Comparison of ENCODE assay signal across 13 mouse cellular contexts in genomic region chr17:75779770-75780169, GRCm38 (mm10).
DNase-seq lines count a peak whose midpoint lies in the region; ATAC-seq and TF ChIP-seq lines count a peak whose summit lies in the region.
"Had no signal": no experiment of that assay in that cellular context is flagged by ENCODE, and none has a peak within 500 bp of the region (broad histone marks: within the 10 kb centered on the region; RNA-seq: fewer than 3 reads in every experiment).

No protein-coding gene starts in this region.

- TF ChIP-seq CTCF in heart, postnatal 0 days (IDR thresholded peaks at IDR 0.05; ENCODE audit: low read depth), result peak; percentile 30; the same call in 1 of the 2 replicates

- H3K4me3 ChIP-seq in heart, postnatal 0 days (ENCODE audit: low read depth, low read length), result no peak overlapping the region
- H3K4me3 ChIP-seq in midbrain, embryonic 12.5 days, result no peak overlapping the region
- no peak overlapping the region for H3K4me3 ChIP-seq in midbrain, embryonic 10.5 days
- no peak overlapping the region for H3K4me3 ChIP-seq in liver, embryonic 12.5 days
- H3K4me3 ChIP-seq: embryonic facial prominence, embryonic 13.5 days had no signal

- H3K36me3 ChIP-seq in heart, postnatal 0 days (replicated peaks; ENCODE audit: control insufficient read depth, insufficient read depth, low read length), result no peaks in the 10 kb centered on the region
- no peaks in the 10 kb centered on the region for H3K36me3 ChIP-seq in midbrain, embryonic 12.5 days
- H3K36me3 ChIP-seq in midbrain, embryonic 10.5 days, result no peaks in the 10 kb centered on the region
- H3K36me3 ChIP-seq in liver, embryonic 12.5 days, result no peaks in the 10 kb centered on the region
- H3K36me3 ChIP-seq: embryonic facial prominence, embryonic 13.5 days had no signal

- no peaks in the 10 kb centered on the region for H3K9me3 ChIP-seq in heart, postnatal 0 days (replicated peaks; ENCODE audit: control insufficient read depth, low read length)
- no peaks in the 10 kb centered on the region for H3K9me3 ChIP-seq in midbrain, embryonic 12.5 days
- no peaks in the 10 kb centered on the region for H3K9me3 ChIP-seq in midbrain, embryonic 10.5 days (replicated peaks)
- no peaks in the 10 kb centered on the region for H3K9me3 ChIP-seq in liver, embryonic 12.5 days (replicated peaks)
- H3K9me3 ChIP-seq: embryonic facial prominence, embryonic 13.5 days had no signal

- no peak for ATAC-seq in heart, postnatal 0 days (ENCODE audit: insufficient read depth, low read depth)
- peak; percentile 52; the same call in 1 of the 2 replicates for ATAC-seq in midbrain, embryonic 12.5 days (ENCODE audit: low FRiP score, low read depth)
- peak; percentile 30; the same call in 1 of the 2 replicates for ATAC-seq in liver, embryonic 12.5 days

- no peak for TF ChIP-seq EP300 in heart, postnatal 0 days (IDR thresholded peaks at IDR 0.05; ENCODE audit: low read depth)

- DNase-seq in heart, postnatal 0 days (ENCODE audit: low spot score), result no peak
- DNase-seq in heart, postnatal 10 days, result no peak
- DNase-seq in midbrain, embryonic 10.5 days (ENCODE audit: low spot score), result no peak
- DNase-seq in ZHBTc4 (ENCODE audit: low read depth, low spot score), result peak; percentile 14
- DNase-seq in thymus, postnatal 10 days (ENCODE audit: low spot score in 2 of 2), result no peak
- no peak for DNase-seq in gastrocnemius, postnatal 10 days
- DNase-seq: adrenal gland, postnatal 25 days; lung, adult 2 months; spleen, adult 18-20 months; thymus, postnatal 36 days had no signal

- no peak overlapping the region for H3K27ac ChIP-seq in heart, postnatal 0 days (ENCODE audit: low read depth)
- H3K27ac ChIP-seq in midbrain, embryonic 12.5 days (replicated peaks), result no peak overlapping the region
- no peak overlapping the region for H3K27ac ChIP-seq in midbrain, embryonic 10.5 days (replicated peaks)
- no peak overlapping the region for H3K27ac ChIP-seq in liver, embryonic 12.5 days
- H3K27ac ChIP-seq: embryonic facial prominence, embryonic 13.5 days had no signal

- intact Hi-C loops in heart, postnatal 10 days (cut with DNase I), result no loop called here

- no peak overlapping the region for H3K4me2 ChIP-seq in heart, postnatal 0 days (ENCODE audit: low read depth, low read length)
- H3K4me2 ChIP-seq in midbrain, embryonic 12.5 days (replicated peaks), result no peak overlapping the region
- no peak overlapping the region for H3K4me2 ChIP-seq in liver, embryonic 12.5 days
- H3K4me2 ChIP-seq: embryonic facial prominence, embryonic 13.5 days had no signal

- H3K4me1 ChIP-seq in heart, postnatal 0 days (ENCODE audit: control insufficient read depth, insufficient read depth), result no peaks in the 10 kb centered on the region
- H3K4me1 ChIP-seq in midbrain, embryonic 12.5 days, result no peaks in the 10 kb centered on the region
- H3K4me1 ChIP-seq in midbrain, embryonic 10.5 days, result no peaks in the 10 kb centered on the region
- H3K4me1 ChIP-seq in liver, embryonic 12.5 days, result no peaks in the 10 kb centered on the region
- H3K4me1 ChIP-seq: embryonic facial prominence, embryonic 13.5 days had no signal

- no peaks in the 10 kb centered on the region for H3K27me3 ChIP-seq in heart, postnatal 0 days (ENCODE audit: control insufficient read depth, insufficient read depth, low read length)
- H3K27me3 ChIP-seq in midbrain, embryonic 12.5 days, result no peaks in the 10 kb centered on the region
- H3K27me3 ChIP-seq in midbrain, embryonic 10.5 days (ENCODE audit: low read depth, poor library complexity, severe bottlenecking), result no peaks in the 10 kb centered on the region
- H3K27me3 ChIP-seq in liver, embryonic 12.5 days (replicated peaks), result no peaks in the 10 kb centered on the region
- H3K27me3 ChIP-seq: embryonic facial prominence, embryonic 13.5 days had no signal

- 42% methylated on average over 2 of the region's 2 CpGs for WGBS in heart, postnatal 0 days
- 45% methylated on average over 2 of the region's 2 CpGs for WGBS in midbrain, embryonic 12.5 days
- 50% methylated on average over 2 of the region's 2 CpGs for WGBS in midbrain, embryonic 10.5 days
- WGBS in liver, embryonic 12.5 days (ENCODE audit: insufficient replicate concordance), result 36% methylated on average over 2 of the region's 2 CpGs

- no peak overlapping the region for H3K9ac ChIP-seq in heart, postnatal 0 days (replicated peaks; ENCODE audit: low read depth, low read length)
- H3K9ac ChIP-seq in midbrain, embryonic 12.5 days (replicated peaks), result no peak overlapping the region
- H3K9ac ChIP-seq in liver, embryonic 12.5 days, result no peak overlapping the region
- H3K9ac ChIP-seq: embryonic facial prominence, embryonic 13.5 days had no signal
